Mouse (Mus musculus) liver, embryonic 11.5 days (tissue): ENCODE data around the gene Ddhd1. TPM values are rescaled to one million over a fixed set of nuclear protein-coding genes. Genes with fewer than 3 reads are reported as not detected.

Experiments
- ATAC-seq: fragments of 200-750 bp; cut with Nextera tagmentation; replicated peaks from 2 replicates; pipeline ENCODE4 v1.8.0; 2017; ENCODE audit warnings: moderate number of reproducible peaks, mild to moderate bottlenecking, moderate TSS enrichment, moderate library complexity; ENCODE audit not compliant: low FRiP score
- DNase-seq: peaks from one replicate; pipeline ENCODE4 v3.0.0-alpha.2; 2017; ENCODE audit warnings: low spot score
- H3K27ac ChIP-seq: fragments of 300-500 bp; sonication (generic); 2 replicates; pipeline ENCODE4 v1.5.1; 2014; ENCODE audit warnings: mild to moderate bottlenecking, low read depth, low read length, control low read depth
- H3K27me3 ChIP-seq: fragments of 300-500 bp; sonication (generic); replicated peaks from 2 replicates; pipeline ENCODE4 v1.6.1; 2014; ENCODE audit warnings: low read length, mixed read lengths; ENCODE audit not compliant: control insufficient read depth, insufficient read depth
- H3K36me3 ChIP-seq: fragments of 300-500 bp; sonication (generic); 2 replicates; pipeline ENCODE4 v1.6.1; 2014; ENCODE audit warnings: mild to moderate bottlenecking, low read length, moderate library complexity, mixed read lengths; ENCODE audit not compliant: control insufficient read depth, insufficient read depth
- H3K4me1 ChIP-seq: fragments of 300-500 bp; sonication (generic); replicated peaks from 2 replicates; pipeline ENCODE4 v1.6.1; 2014; ENCODE audit warnings: low read length, mixed read lengths; ENCODE audit not compliant: control insufficient read depth, insufficient read depth
- H3K4me2 ChIP-seq: fragments of 300-500 bp; sonication (generic); 2 replicates; pipeline ENCODE4 v1.6.1; 2014; ENCODE audit warnings: mild to moderate bottlenecking, control low read depth, moderate library complexity
- H3K4me3 ChIP-seq: fragments of 300-500 bp; sonication (generic); 2 replicates; pipeline ENCODE4 v1.5.1; 2014; ENCODE audit warnings: low read depth, low read length, control low read depth
- H3K9ac ChIP-seq: fragments of 300-500 bp; sonication (generic); 2 replicates; pipeline ENCODE4 v1.6.1; 2014; ENCODE audit warnings: low read depth, low read length, control low read depth
- H3K9me3 ChIP-seq: fragments of 300-500 bp; sonication (generic); 2 replicates; pipeline ENCODE4 v1.6.1; 2016; ENCODE audit warnings: low read length, inconsistent platforms, mixed read lengths; ENCODE audit not compliant: control insufficient read depth
- WGBS: fragments of 180-500 bp; shearing (Covaris S2); extraction: QIAGEN DNeasy Blood & Tissue Kit; methylation state at CpG from one replicate; pipeline ENCODE4 v1.1.7; 2014; 5-methylcytosine and 5-hydroxymethylcytosine counted together
- polyA plus RNA-seq: library from polyadenylated mRNA; unstranded; fragments of >200 nt; fragmentation: Nextera tagmentation; extraction: Ambion mirVana; gene quantifications from 2 replicates; pipeline ENCODE4 v1.2.1, GENCODE M21; 2014

Gene Ddhd1
- polyA plus RNA-seq, 1 experiment from 2014 or later = 11.1 TPM

DNA sequence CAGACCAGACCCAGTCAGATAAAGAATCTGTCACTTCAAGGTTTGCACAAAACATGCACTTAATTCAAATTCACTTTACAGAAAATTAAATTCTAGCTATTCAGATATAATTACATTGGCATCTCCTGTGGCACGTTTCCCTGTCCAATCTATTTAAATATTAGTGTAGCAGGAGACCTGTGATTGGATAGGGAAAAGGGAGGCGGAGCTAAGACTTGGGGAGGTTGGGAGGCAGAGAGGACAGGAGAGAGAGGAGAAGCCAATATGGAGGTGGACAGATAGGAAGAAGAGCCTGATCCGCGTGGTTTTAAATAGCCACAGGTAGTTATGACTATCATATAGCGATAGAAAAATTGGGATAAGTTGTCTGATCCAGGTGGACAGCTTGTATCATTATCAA, 19.2 kb downstream of the Ddhd1 start:
- Histone ChIP-seq H3K4me1 (no peaks in the 10 kb centered on the region), H3K9me3 (no peaks in the 10 kb centered on the region), H3K4me3 (no peak overlapping the region), H3K4me2 (no peak overlapping the region), H3K36me3 (no peaks in the 10 kb centered on the region), H3K9ac (no peak overlapping the region), H3K27ac (no peak overlapping the region), H3K27me3 (no peaks in the 10 kb centered on the region)
- ATAC-seq (no peak), DNase-seq (no peak)
- 74% methylated on average over 5 of the region's 5 CpGs for WGBS

- DNase-seq (no peak), ATAC-seq (no peak)
- no peaks in the 10 kb centered on the region for H3K36me3 ChIP-seq
- no peaks in the 10 kb centered on the region for H3K27me3 ChIP-seq
- H3K4me1 ChIP-seq = peaks cover 3% of the 10 kb centered on the region; the same call in 1 of the 2 replicates
- 93% methylated on average over 1 of the region's 1 CpGs for WGBS
- no peak overlapping the region for H3K9ac ChIP-seq
- H3K4me2 ChIP-seq = no peak overlapping the region
- H3K4me3 ChIP-seq = no peak overlapping the region
- H3K27ac ChIP-seq = no peak overlapping the region
- H3K9me3 ChIP-seq = no peaks in the 10 kb centered on the region
Observed at GRCm38 (mm10) chr14:45635496-45635895, 22.4 kb downstream of the Ddhd1 start.

DNA sequence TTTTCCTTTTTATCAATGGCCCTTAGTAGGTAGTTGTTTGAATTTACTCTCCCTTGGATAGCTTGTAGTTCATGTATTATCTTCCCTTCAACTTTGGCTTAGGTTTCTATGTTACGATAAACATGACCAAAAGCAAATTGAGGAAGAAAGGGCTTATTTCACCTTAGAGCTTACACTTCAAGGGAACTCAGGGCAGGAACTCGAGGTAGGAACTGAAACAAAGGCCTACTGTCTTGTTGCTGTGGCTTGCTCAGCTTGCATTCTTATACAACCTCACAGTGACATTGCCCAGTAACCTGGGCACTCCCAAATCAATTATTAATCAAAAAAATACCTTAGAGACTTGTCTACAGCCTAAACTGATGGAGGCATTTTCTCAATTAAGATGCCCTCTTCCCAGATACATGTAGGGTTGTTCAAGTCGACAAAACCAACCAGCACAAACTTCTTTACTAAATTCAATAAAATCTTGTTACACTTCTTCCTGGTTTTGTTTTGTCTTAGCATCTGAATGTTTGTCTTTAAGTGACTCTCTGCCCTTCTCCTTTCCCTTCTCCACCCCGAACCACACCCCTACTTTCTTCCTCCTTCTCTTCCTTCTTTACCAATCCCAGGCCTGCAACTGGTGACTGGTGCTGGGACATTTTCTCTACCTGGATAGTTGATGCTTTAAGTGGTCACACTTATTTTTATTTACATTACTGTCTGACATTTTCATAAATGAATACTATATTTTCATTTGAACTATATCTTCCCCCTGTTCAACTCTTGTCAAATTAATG, 25.0 kb downstream of the Ddhd1 start:
- no peak for DNase-seq
- H3K9ac ChIP-seq = no peak overlapping the region
- peaks cover 7% of the 10 kb centered on the region; the same call in 1 of the 2 replicates for H3K4me1 ChIP-seq
- no peak overlapping the region for H3K4me2 ChIP-seq
- H3K4me3 ChIP-seq = no peak overlapping the region
- no peaks in the 10 kb centered on the region for H3K9me3 ChIP-seq
- ATAC-seq = no peak
- no peaks in the 10 kb centered on the region for H3K36me3 ChIP-seq
- H3K27me3 ChIP-seq = no peaks in the 10 kb centered on the region
- WGBS = 83% methylated on average over 4 of the region's 4 CpGs
- no peak overlapping the region for H3K27ac ChIP-seq

DNA sequence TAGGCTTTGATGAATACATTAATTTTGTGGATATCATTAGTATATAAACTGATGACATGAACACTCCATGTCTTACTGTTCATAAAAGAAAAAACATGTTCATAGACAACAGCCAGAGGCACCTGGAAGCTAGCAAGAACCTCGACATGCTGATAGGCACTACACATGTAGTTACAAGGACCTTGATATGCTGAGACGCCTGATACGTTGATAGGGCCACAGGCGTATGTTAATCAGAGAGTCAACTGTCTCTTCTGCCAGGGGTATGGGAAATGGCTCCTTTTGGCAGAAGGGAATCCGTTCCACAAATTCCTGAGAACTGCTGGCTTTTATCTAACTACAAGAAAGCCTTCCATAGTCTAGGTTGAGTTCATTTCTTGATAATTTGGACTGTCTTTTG, 27.4 kb downstream of the Ddhd1 start:
- 62% methylated on average over 5 of the region's 5 CpGs for WGBS
- DNase-seq = no peak
- no peak overlapping the region for H3K27ac ChIP-seq
- H3K36me3 ChIP-seq = no peaks in the 10 kb centered on the region
- no peak overlapping the region for H3K4me2 ChIP-seq
- H3K9me3 ChIP-seq = no peaks in the 10 kb centered on the region
- peak; percentile 83 for ATAC-seq
- H3K4me3 ChIP-seq = no peak overlapping the region
- no peak overlapping the region for H3K9ac ChIP-seq
- H3K27me3 ChIP-seq = no peaks in the 10 kb centered on the region
- H3K4me1 ChIP-seq = peaks cover 7% of the 10 kb centered on the region; the same call in 1 of the 2 replicates

DNA sequence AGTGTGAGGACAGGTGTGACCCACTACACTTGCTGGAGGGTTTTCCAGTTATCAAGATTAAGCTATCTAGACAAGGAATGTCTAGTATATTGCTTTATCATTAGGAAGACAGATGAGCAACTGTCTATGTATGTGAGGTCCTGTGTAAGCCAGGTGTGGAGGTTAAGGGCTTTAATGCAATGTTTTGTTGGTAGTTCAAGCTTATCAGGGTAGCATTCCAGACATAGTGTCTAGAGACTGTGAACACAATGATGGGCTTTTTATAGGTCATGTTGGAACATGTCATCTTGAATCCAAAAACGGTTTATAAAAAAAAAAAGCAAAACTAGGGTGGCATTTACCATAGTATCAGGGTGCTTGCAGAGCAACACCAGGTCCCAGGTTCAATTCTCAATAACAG, 28.0 kb downstream of the Ddhd1 start:
- DNase-seq (no peak), ATAC-seq (no peak)
- Histone ChIP-seq H3K27ac (no peak overlapping the region), H3K27me3 (no peaks in the 10 kb centered on the region), H3K36me3 (no peaks in the 10 kb centered on the region), H3K4me3 (no peak overlapping the region), H3K4me1 (peaks cover 7% of the 10 kb centered on the region; the same call in 1 of the 2 replicates), H3K9me3 (no peaks in the 10 kb centered on the region), H3K4me2 (no peak overlapping the region), H3K9ac (no peak overlapping the region)
- 65% methylated on average over 1 of the region's 1 CpGs for WGBS

- no peak for DNase-seq
- 81% methylated on average over 6 of the region's 6 CpGs for WGBS
Observed at GRCm38 (mm10) chr14:45618351-45618750, 39.6 kb downstream of the Ddhd1 start.

DNA sequence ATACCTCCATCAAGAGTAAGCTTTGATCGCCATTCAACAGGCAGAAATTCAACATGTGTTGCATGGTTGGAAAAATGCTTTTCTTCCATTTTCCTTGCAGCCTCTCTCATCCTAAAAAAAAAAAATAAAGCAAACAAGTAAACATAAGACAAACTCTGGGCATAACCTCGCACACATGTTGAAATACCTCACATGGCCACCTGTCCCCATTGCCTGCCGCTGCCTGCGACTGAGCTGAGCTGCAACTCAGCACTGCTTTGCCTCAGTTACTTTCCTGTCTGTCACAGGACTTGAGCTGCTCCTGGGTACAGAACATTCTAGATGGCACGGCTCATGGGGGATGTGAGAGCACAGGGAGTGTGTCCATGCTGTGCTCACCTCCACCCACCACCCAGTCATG, 41.4 kb downstream of the Ddhd1 start:
- H3K36me3 ChIP-seq = peaks cover 10% of the 10 kb centered on the region; the same call in 1 of the 2 replicates
- 91% methylated on average over 5 of the region's 5 CpGs for WGBS
- no peak overlapping the region for H3K9ac ChIP-seq
- H3K9me3 ChIP-seq = no peaks in the 10 kb centered on the region
- no peak overlapping the region for H3K4me2 ChIP-seq
- H3K27me3 ChIP-seq = no peaks in the 10 kb centered on the region
- H3K27ac ChIP-seq = no peak overlapping the region
- no peak overlapping the region for H3K4me3 ChIP-seq
- ATAC-seq (no peak), DNase-seq (no peak)
- H3K4me1 ChIP-seq = no peaks in the 10 kb centered on the region

More at GRCm38 (mm10) chr14:45618351-45618750, 39.6 kb downstream of the Ddhd1 start:
- Histone ChIP-seq H3K27me3 (no peaks in the 10 kb centered on the region), H3K36me3 (peaks cover 4% of the 10 kb centered on the region; the same call in 1 of the 2 replicates), H3K4me1 (no peaks in the 10 kb centered on the region), H3K9ac (no peak overlapping the region), H3K9me3 (no peaks in the 10 kb centered on the region), H3K4me2 (no peak overlapping the region), H3K27ac (no peak overlapping the region), H3K4me3 (no peak overlapping the region)
- no peak for ATAC-seq

DNA sequence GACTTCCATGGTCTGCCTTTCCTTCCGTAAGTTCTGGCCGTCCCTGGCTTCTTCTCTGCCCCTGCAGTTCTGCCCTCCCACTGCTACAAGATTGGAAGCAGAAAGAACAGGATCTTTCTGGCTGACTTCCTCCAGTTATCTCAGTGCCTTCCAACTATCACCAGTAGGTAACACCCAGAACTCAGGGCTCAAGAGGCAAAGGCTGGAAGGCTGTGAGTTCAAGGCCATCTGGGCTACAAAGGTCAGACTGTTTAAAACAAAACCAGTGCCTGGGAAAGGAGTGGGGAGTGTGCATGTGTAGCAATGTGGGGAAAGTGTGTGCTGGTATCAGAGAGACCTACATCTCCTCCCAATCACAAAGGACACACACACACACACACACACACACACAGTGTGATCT, 42.2 kb downstream of the Ddhd1 start:
- WGBS = 86% methylated on average over 2 of the region's 2 CpGs
- Histone ChIP-seq H3K9me3 (no peaks in the 10 kb centered on the region), H3K27ac (no peak overlapping the region), H3K9ac (no peak overlapping the region), H3K4me3 (no peak overlapping the region), H3K27me3 (no peaks in the 10 kb centered on the region), H3K4me1 (no peaks in the 10 kb centered on the region), H3K4me2 (no peak overlapping the region), H3K36me3 (peaks cover 11% of the 10 kb centered on the region; the same call in 1 of the 2 replicates)
- DNase-seq = no peak
- no peak for ATAC-seq

GRCm38 (mm10) chr14:45614822-45615221, 43.1 kb downstream of the Ddhd1 start:
- Histone ChIP-seq H3K36me3 (peaks cover 14% of the 10 kb centered on the region), H3K4me2 (no peak overlapping the region), H3K4me3 (no peak overlapping the region), H3K4me1 (no peaks in the 10 kb centered on the region), H3K9me3 (no peaks in the 10 kb centered on the region), H3K9ac (no peak overlapping the region), H3K27me3 (no peaks in the 10 kb centered on the region), H3K27ac (no peak overlapping the region)
- ATAC-seq (no peak), DNase-seq (no peak)
- WGBS = 53% methylated on average over 4 of the region's 4 CpGs
